Comparison of ENCODE assay signal across 9 mouse cellular contexts in genomic region chr5:146644499-146644898, GRCm38 (mm10). TPM values are rescaled to one million over a fixed set of nuclear protein-coding genes. Genes with fewer than 3 reads are reported as not detected.
DNase-seq lines count a peak whose midpoint lies in the region; ATAC-seq and TF ChIP-seq lines count a peak whose summit lies in the region.
"Had no signal": no experiment of that assay in that cellular context is flagged by ENCODE, and none has a peak within 500 bp of the region (broad histone marks: within the 10 kb centered on the region; RNA-seq: fewer than 3 reads in every experiment).

No protein-coding gene starts in this region.

- peaks cover 23% of the 10 kb centered on the region for H3K4me1 ChIP-seq in forebrain, embryonic 10.5 days
- peaks cover 5% of the 10 kb centered on the region for H3K4me1 ChIP-seq in forebrain, embryonic 16.5 days (replicated peaks; ENCODE audit: control insufficient read depth, insufficient read depth, low read length)
- H3K4me1 ChIP-seq in thymus, adult 2 months (replicated peaks; ENCODE audit: control insufficient read depth, insufficient read depth, low read length) = no peaks in the 10 kb centered on the region
- no peaks in the 10 kb centered on the region for H3K4me1 ChIP-seq in limb, embryonic 12.5 days (replicated peaks)

- no peak for TF ChIP-seq CTCF in thymus, adult 2 months (IDR thresholded peaks at IDR 0.05; ENCODE audit: borderline replicate concordance, control insufficient read depth, extremely low read depth, insufficient read depth, low read length, poor library complexity)

- no peaks in the 10 kb centered on the region for H3K36me3 ChIP-seq in forebrain, embryonic 10.5 days (replicated peaks)
- H3K36me3 ChIP-seq in forebrain, embryonic 16.5 days (ENCODE audit: control insufficient read depth, insufficient read depth) = no peaks in the 10 kb centered on the region
- H3K36me3 ChIP-seq in thymus, adult 2 months (ENCODE audit: control insufficient read depth, insufficient read depth, low read length) = no peaks in the 10 kb centered on the region
- no peaks in the 10 kb centered on the region for H3K36me3 ChIP-seq in limb, embryonic 12.5 days

- ATAC-seq in forebrain, embryonic 16.5 days = no peak
- ATAC-seq in limb, embryonic 12.5 days (ENCODE audit: insufficient number of reproducible peaks, insufficient read depth, low FRiP score, low TSS enrichment, low read depth) = peak; percentile 10; the same call in 1 of the 2 replicates

- H3K9me3 ChIP-seq in forebrain, embryonic 10.5 days = no peaks in the 10 kb centered on the region
- no peaks in the 10 kb centered on the region for H3K9me3 ChIP-seq in forebrain, embryonic 16.5 days (ENCODE audit: control insufficient read depth, low read length)
- H3K9me3 ChIP-seq in limb, embryonic 12.5 days = no peaks in the 10 kb centered on the region

- no peaks in the 10 kb centered on the region for H3K27me3 ChIP-seq in forebrain, embryonic 10.5 days (ENCODE audit: poor library complexity, severe bottlenecking)
- H3K27me3 ChIP-seq in forebrain, embryonic 16.5 days (replicated peaks; ENCODE audit: control insufficient read depth, insufficient read depth, low read length) = no peaks in the 10 kb centered on the region
- H3K27me3 ChIP-seq in thymus, adult 2 months (ENCODE audit: control insufficient read depth, insufficient read depth, low read length) = no peaks in the 10 kb centered on the region
- no peaks in the 10 kb centered on the region for H3K27me3 ChIP-seq in limb, embryonic 12.5 days

- peak; percentile 72 for DNase-seq in forebrain, embryonic 10.5 days (ENCODE audit: extremely low spot score, low spot score)
- peak; percentile 26 for DNase-seq in thymus, adult 2 months
- no peak for DNase-seq in thymus, adult 18-20 months
- peak; percentile 82 for DNase-seq in heart, postnatal 4 days
- peak; percentile 4 for DNase-seq in retina, postnatal 7 days (ENCODE audit: low read depth, low spot score)
- DNase-seq in cerebellum, adult 9-10 months = no peak

- H3K9ac ChIP-seq in forebrain, embryonic 16.5 days (replicated peaks; ENCODE audit: low read depth, low read length) = no peak overlapping the region
- no peak overlapping the region for H3K9ac ChIP-seq in limb, embryonic 12.5 days (replicated peaks)

- TF ChIP-seq POLR2A in thymus, adult 2 months (IDR thresholded peaks at IDR 0.05; ENCODE audit: control insufficient read depth, extremely low read depth, insufficient read depth, low read length, poor library complexity) = no peak

- WGBS in forebrain, embryonic 10.5 days = 6% methylated on average over 4 of the region's 4 CpGs
- WGBS in forebrain, embryonic 16.5 days = under 1% methylated on average over 4 of the region's 4 CpGs
- 6% methylated on average over 4 of the region's 4 CpGs for WGBS in thymus, adult 2 months
- WGBS in limb, embryonic 12.5 days = 2% methylated on average over 4 of the region's 4 CpGs

- no peak overlapping the region for H3K27ac ChIP-seq in forebrain, embryonic 10.5 days
- no peak overlapping the region for H3K27ac ChIP-seq in forebrain, embryonic 16.5 days (ENCODE audit: low read length)
- no peak overlapping the region for H3K27ac ChIP-seq in thymus, adult 2 months (ENCODE audit: control insufficient read depth, insufficient read depth, low read length)
- H3K27ac ChIP-seq in limb, embryonic 12.5 days = no peak overlapping the region

- no peak overlapping the region for H3K4me2 ChIP-seq in forebrain, embryonic 16.5 days (ENCODE audit: low read length)
- H3K4me2 ChIP-seq in limb, embryonic 12.5 days = no peak overlapping the region

- H3K4me3 ChIP-seq in forebrain, embryonic 10.5 days = no peak overlapping the region
- H3K4me3 ChIP-seq in forebrain, embryonic 16.5 days (replicated peaks; ENCODE audit: low read length) = no peak overlapping the region
- H3K4me3 ChIP-seq in thymus, adult 2 months (ENCODE audit: control insufficient read depth, insufficient read depth, low read length) = no peak overlapping the region
- no peak overlapping the region for H3K4me3 ChIP-seq in limb, embryonic 12.5 days (replicated peaks)

RNA-seq across cellular contexts. Expression of gene Gpr12, which starts 59.5 kb away (rescaled TPM):
- 0.07 and 0.15 TPM in 2 replicates for polyA plus RNA-seq in forebrain, embryonic 10.5 days (2016; fragmentation: Nextera tagmentation; extraction: Ambion mirVana)
- 37.0 and 42.5 TPM in 2 replicates for polyA plus RNA-seq in forebrain, embryonic 16.5 days (2015; fragmentation: Nextera tagmentation; extraction: Ambion mirVana)
- polyA plus RNA-seq in thymus, adult 2 months (2012; rRNA removed) = 0.08 and 0.60 TPM in 2 replicates
- total RNA-seq in heart, postnatal 4 days (2021) = not detected
- polyA plus RNA-seq in limb, embryonic 12.5 days (2016; fragmentation: Nextera tagmentation; extraction: Ambion mirVana) = 0.18 and 0.28 TPM in 2 replicates
- polyA plus RNA-seq: C2C12 had no signal

Comparison
In these comparisons a context has a peak if more than half of its experiments do, and no peak if none do; other contexts are left out.
1. DNase-seq: peak in forebrain, embryonic 10.5 days (single experiment), thymus, adult 2 months (single experiment), heart, postnatal 4 days (single experiment) and retina, postnatal 7 days (single experiment); none in thymus, adult 18-20 months (0 of 2) and cerebellum, adult 9-10 months (single experiment).
2. RNA of gene Gpr12, which starts 59.5 kb away (polyA plus RNA-seq): 37.0 to 42.5 TPM in forebrain, embryonic 16.5 days; 0.18 to 0.28 TPM in limb, embryonic 12.5 days, 0.07 to 0.15 TPM in forebrain, embryonic 10.5 days and 0.08 to 0.60 TPM in thymus, adult 2 months; every median in the first group is over 10 times any median in the second.